Mouse (Mus musculus) left cerebral cortex, postnatal 25 days (tissue): ENCODE data around the gene Braf. TPM values are rescaled to one million over a fixed set of nuclear protein-coding genes. Genes with fewer than 3 reads are reported as not detected.
A peak's percentile ranks its signal among the peaks of the same experiment; 100 is the strongest.

ENCODE experiments used
- DNase-seq, 2 experiments: peaks; one replicate each; pipeline ENCODE4 v3.0.0; 2022; ENCODE audit warnings: low spot score in 2 of 2, mixed read lengths in 1 of 2
- intact Hi-C: fragments of 180-260 bp; cut with DNase I; formaldehyde crosslinking; loops from one replicate; pipeline ENCODE4 v1.15.1; 2025
- total RNA-seq, 2 experiments: library from RNA; stranded (reverse); gene quantifications; 2 replicates each; pipeline ENCODE4 v1.2.3; 2021

The Braf gene
- total RNA-seq, 2 experiments from 2014 or later: 111 TPM

- DNase-seq: no peak
- intact Hi-C loops: no loop called here
Observed at GRCm38 (mm10) chr6:39611296-39611695, 114.0 kb downstream of the Braf start.

- no peak for DNase-seq
- intact Hi-C loops: no loop called here
Observed at GRCm38 (mm10) chr6:39610207-39610606, 115.1 kb downstream of the Braf start.

- intact Hi-C loops: loop anchor here (5.0 kb wide), 1 partner anchor 175 kb away; no protein-coding TSS in a partner anchor
- DNase-seq: no peak
Observed at GRCm38 (mm10) chr6:39607365-39607764, 117.9 kb downstream of the Braf start.

- no peak for DNase-seq
- intact Hi-C loops: loop anchor here (5.0 kb wide), 1 partner anchor 175 kb away; no protein-coding TSS in a partner anchor
Observed at GRCm38 (mm10) chr6:39606862-39607261, 118.4 kb downstream of the Braf start.

- no peak for DNase-seq
- intact Hi-C loops: loop anchor here (5.0 kb wide), 1 partner anchor 176 kb away; no protein-coding TSS in a partner anchor
Observed at GRCm38 (mm10) chr6:39606056-39606455, 119.2 kb downstream of the Braf start.

GRCm38 (mm10) chr6:39604565-39604964 lies 120.7 kb downstream of the Braf start:
- peak; percentile 25 to 62 for DNase-seq

GRCm38 (mm10) chr6:39601828-39602227 lies 123.4 kb downstream of the Braf start:
- intact Hi-C loops: no loop called here
- no peak for DNase-seq

More at GRCm38 (mm10) chr6:39604565-39604964, 120.7 kb downstream of the Braf start:
- intact Hi-C loops: no loop called here

- no peak for DNase-seq
- intact Hi-C loops: no loop called here
Observed at GRCm38 (mm10) chr6:39600851-39601250, 124.4 kb downstream of the Braf start.

- intact Hi-C loops: no loop called here
- DNase-seq: peak; percentile 96 to 97
Observed at GRCm38 (mm10) chr6:39592401-39593214, 132.7 kb downstream of the Braf start, which contains the start of gene Ndufb2. TSS of gene Ndufb2 (plus strand) at chr6:39592574.

GRCm38 (mm10) chr6:39591481-39591880 lies 133.8 kb downstream of the Braf start:
- intact Hi-C loops: no loop called here
- no peak for DNase-seq

- DNase-seq: no peak
- intact Hi-C loops: no loop called here
Observed at GRCm38 (mm10) chr6:39585517-39585916, 139.7 kb downstream of the Braf start, which contains the start of gene Gm42420. TSS of gene Gm42420 (plus strand) at chr6:39585753.

GRCm38 (mm10) chr6:39581087-39581784 lies 144.0 kb downstream of the Braf start:
- intact Hi-C loops: no loop called here

GRCm38 (mm10) chr6:39580558-39580957 lies 144.7 kb downstream of the Braf start:
- no peak for DNase-seq
- intact Hi-C loops: no loop called here

More at GRCm38 (mm10) chr6:39581087-39581784, 144.0 kb downstream of the Braf start:
- DNase-seq: no peak

GRCm38 (mm10) chr6:39579552-39579951 lies 145.7 kb downstream of the Braf start:
- intact Hi-C loops: no loop called here
- peak in 1 of 2 experiments; percentile 84 for DNase-seq

- intact Hi-C loops: no loop called here
- no peak for DNase-seq
Observed at GRCm38 (mm10) chr6:39574951-39575350, 150.3 kb downstream of the Braf start.

GRCm38 (mm10) chr6:39574555-39574869 lies 150.8 kb downstream of the Braf start:
- intact Hi-C loops: no loop called here
- DNase-seq: no peak

GRCm38 (mm10) chr6:39573791-39574554 lies 151.3 kb downstream of the Braf start, which contains the start of gene Adck2:
TSS of gene Adck2 (plus strand) at chr6:39573873.
- intact Hi-C loops: no loop called here
- peak; percentile 78 to 87 for DNase-seq

GRCm38 (mm10) chr6:39570426-39570825 lies 154.8 kb downstream of the Braf start:
- intact Hi-C loops: no loop called here
- DNase-seq: no peak

GRCm38 (mm10) chr6:39567528-39567927 lies 157.7 kb downstream of the Braf start:
- DNase-seq: peak in 1 of 2 experiments; percentile 55
- intact Hi-C loops: loop anchor here (1.0 to 5.0 kb wide), 2 partner anchors 104 to 150 kb away; no protein-coding TSS in a partner anchor
